Mouse (Mus musculus): ENCODE measurements around the gene Pmepa1.

- TF ChIP-seq CTCF (IDR thresholded peaks at IDR 0.05; ENCODE audit: low read depth) (0 out of 2 replicates have a peak, but pooled peaks have one; percentile 14), EP300 (optimal IDR thresholded peaks at IDR 0.05) (no peak)
Observed at GRCm38 (mm10) chr2:173314291-173314690, 38.0 kb upstream of the Pmepa1 start.

All from stomach, postnatal 0 days (tissue).